Mouse (Mus musculus): ENCODE results near the gene Map1s. TPM values are rescaled to one million over a fixed set of nuclear protein-coding genes. Genes with fewer than 3 reads are reported as not detected.

Gene Map1s
- 62.2 and 62.3 TPM in 2 replicates for polyA plus RNA-seq (2012; rRNA removed)

- H3K4me3 ChIP-seq (ENCODE audit: insufficient read depth, low read length) = peak within 1 kb of the TSS; percentile 65
- peak within 1 kb of the TSS; percentile 71 for H3K27ac ChIP-seq (ENCODE audit: insufficient read depth, low read length)
- peaks cover 3% of the 10 kb centered on the region; the same call in 1 of the 2 replicates for H3K4me1 ChIP-seq (ENCODE audit: control insufficient read depth, insufficient read depth, low read length)
- TF ChIP-seq POLR2A (IDR thresholded peaks at IDR 0.05; ENCODE audit: extremely low read depth, insufficient read depth, low read length) = peak; percentile 68; the same call in 1 of the 2 replicates
- no peak for TF ChIP-seq CTCF (IDR thresholded peaks at IDR 0.05; ENCODE audit: extremely low read depth, insufficient read depth, low read length)
These were observed at the start of gene Map1s for GRCm38 (mm10) chr8:70905831-70906736. TSS of gene Map1s (plus strand) at chr8:70905932.

DNA sequence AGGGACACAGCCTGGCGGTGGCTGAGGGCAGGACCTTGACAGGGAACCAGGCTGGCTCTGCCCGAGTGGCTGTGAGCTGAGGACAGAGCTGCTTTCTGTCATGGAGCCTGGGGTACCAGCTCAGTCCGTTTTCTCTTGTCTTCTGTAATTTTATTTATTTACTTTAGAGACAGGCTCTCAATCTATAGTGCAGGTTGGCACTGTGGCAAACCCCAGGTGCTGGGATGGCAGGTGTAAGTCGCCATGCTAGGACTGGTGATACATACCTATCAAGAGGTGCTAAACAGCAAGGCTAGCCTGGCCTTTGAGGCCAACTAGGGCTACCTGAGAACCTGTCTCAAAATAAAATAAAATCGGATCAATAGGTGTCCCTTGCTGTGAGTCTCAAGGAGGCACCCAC, 49.7 kb upstream of the Map1s start:
- no peak overlapping the region for H3K27ac ChIP-seq (ENCODE audit: insufficient read depth, low read length)
- H3K4me1 ChIP-seq (ENCODE audit: control insufficient read depth, insufficient read depth, low read length) = peaks cover 2% of the 10 kb centered on the region; the same call in 1 of the 2 replicates
- no peak for TF ChIP-seq CTCF (IDR thresholded peaks at IDR 0.05; ENCODE audit: extremely low read depth, insufficient read depth, low read length)
- no peak for TF ChIP-seq POLR2A (IDR thresholded peaks at IDR 0.05; ENCODE audit: extremely low read depth, insufficient read depth, low read length)
- peak overlapping the region; percentile 58 for H3K4me3 ChIP-seq (ENCODE audit: insufficient read depth, low read length)

- Histone ChIP-seq H3K27ac (ENCODE audit: insufficient read depth, low read length) (no peak overlapping the region), H3K4me1 (ENCODE audit: control insufficient read depth, insufficient read depth, low read length) (peaks cover 2% of the 10 kb centered on the region; the same call in 1 of the 2 replicates), H3K4me3 (ENCODE audit: insufficient read depth, low read length) (peak overlapping the region; percentile 58)
- 0 out of 2 replicates have a peak, but pooled peaks have one; percentile 29 for TF ChIP-seq POLR2A (IDR thresholded peaks at IDR 0.05; ENCODE audit: extremely low read depth, insufficient read depth, low read length)
- no peak for TF ChIP-seq CTCF (IDR thresholded peaks at IDR 0.05; ENCODE audit: extremely low read depth, insufficient read depth, low read length)
These were observed 49.1 kb upstream of the Map1s start for GRCm38 (mm10) chr8:70856541-70857197.

- TF ChIP-seq POLR2A (IDR thresholded peaks at IDR 0.05; ENCODE audit: extremely low read depth, insufficient read depth, low read length) = no peak
- no peak for TF ChIP-seq CTCF (IDR thresholded peaks at IDR 0.05; ENCODE audit: extremely low read depth, insufficient read depth, low read length)
- H3K4me3 ChIP-seq (ENCODE audit: insufficient read depth, low read length) = no peak overlapping the region; the same call in 1 of the 2 replicates
- no peak overlapping the region for H3K27ac ChIP-seq (ENCODE audit: insufficient read depth, low read length)
- peaks cover 2% of the 10 kb centered on the region; the same call in 1 of the 2 replicates for H3K4me1 ChIP-seq (ENCODE audit: control insufficient read depth, insufficient read depth, low read length)
These were observed 48.2 kb upstream of the Map1s start for GRCm38 (mm10) chr8:70857516-70857915.

- Histone ChIP-seq H3K27ac (ENCODE audit: insufficient read depth, low read length) (no peak within 1 kb of the TSS; the same call in 1 of the 2 replicates), H3K4me1 (ENCODE audit: control insufficient read depth, insufficient read depth, low read length) (no peaks in the 10 kb centered on the region; the same call in 1 of the 2 replicates), H3K4me3 (ENCODE audit: insufficient read depth, low read length) (peak within 1 kb of the TSS; percentile 31)
- TF ChIP-seq POLR2A (IDR thresholded peaks at IDR 0.05; ENCODE audit: extremely low read depth, insufficient read depth, low read length) (no peak), CTCF (IDR thresholded peaks at IDR 0.05; ENCODE audit: extremely low read depth, insufficient read depth, low read length) (no peak)
These were observed 42.7 kb upstream of the Map1s start, which contains the start of gene Kcnn1 for GRCm38 (mm10) chr8:70862824-70863641. TSS of gene Kcnn1 (minus strand) at chr8:70863258.

DNA sequence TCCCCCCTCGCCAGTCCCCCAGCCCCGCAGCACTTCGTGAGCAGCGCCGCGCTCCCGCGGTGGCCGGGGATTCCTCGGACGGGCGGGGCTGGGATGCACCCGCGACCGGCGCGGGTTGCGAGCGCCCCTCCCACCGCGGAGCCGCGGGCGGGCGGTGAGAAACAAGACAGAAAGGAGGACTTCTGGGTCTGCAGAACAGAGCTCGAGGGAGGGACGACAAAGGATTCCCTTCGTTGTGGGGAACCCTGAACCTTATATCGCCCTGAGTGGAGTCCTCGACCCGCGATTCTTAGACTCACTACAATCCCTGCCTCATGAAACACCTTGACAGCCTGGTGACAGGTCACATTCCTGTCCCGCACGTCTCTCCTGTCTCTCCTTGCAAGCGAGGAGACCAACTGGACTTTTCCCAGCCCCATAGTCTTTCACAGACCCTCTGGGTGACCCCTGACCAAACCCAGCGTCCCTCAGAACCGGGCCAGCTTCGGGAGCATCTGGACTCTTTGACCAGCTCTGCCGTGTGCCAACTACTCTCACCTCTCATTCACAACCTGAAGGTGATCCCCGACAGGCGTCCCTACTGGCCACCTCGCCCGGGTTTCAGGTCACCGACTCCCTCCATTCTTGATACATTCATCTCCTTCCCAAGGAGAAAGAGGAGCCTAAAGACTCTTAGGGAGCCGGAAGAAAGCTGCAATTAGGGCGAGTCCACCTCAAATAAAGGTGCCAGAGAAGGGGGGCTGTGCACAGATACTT, 41.6 kb upstream of the Map1s start:
- no peak overlapping the region for H3K27ac ChIP-seq (ENCODE audit: insufficient read depth, low read length)
- TF ChIP-seq CTCF (IDR thresholded peaks at IDR 0.05; ENCODE audit: extremely low read depth, insufficient read depth, low read length) (no peak), POLR2A (IDR thresholded peaks at IDR 0.05; ENCODE audit: extremely low read depth, insufficient read depth, low read length) (no peak)
- no peak overlapping the region; the same call in 1 of the 2 replicates for H3K4me3 ChIP-seq (ENCODE audit: insufficient read depth, low read length)
- H3K4me1 ChIP-seq (ENCODE audit: control insufficient read depth, insufficient read depth, low read length) = no peaks in the 10 kb centered on the region; the same call in 1 of the 2 replicates

- Histone ChIP-seq H3K4me1 (ENCODE audit: control insufficient read depth, insufficient read depth, low read length) (no peaks in the 10 kb centered on the region; the same call in 1 of the 2 replicates), H3K27ac (ENCODE audit: insufficient read depth, low read length) (no peak overlapping the region), H3K4me3 (ENCODE audit: insufficient read depth, low read length) (peak overlapping the region; percentile 43)
- TF ChIP-seq POLR2A (IDR thresholded peaks at IDR 0.05; ENCODE audit: extremely low read depth, insufficient read depth, low read length) (no peak), CTCF (IDR thresholded peaks at IDR 0.05; ENCODE audit: extremely low read depth, insufficient read depth, low read length) (no peak)
These were observed 41.0 kb upstream of the Map1s start for GRCm38 (mm10) chr8:70864712-70865221.

DNA sequence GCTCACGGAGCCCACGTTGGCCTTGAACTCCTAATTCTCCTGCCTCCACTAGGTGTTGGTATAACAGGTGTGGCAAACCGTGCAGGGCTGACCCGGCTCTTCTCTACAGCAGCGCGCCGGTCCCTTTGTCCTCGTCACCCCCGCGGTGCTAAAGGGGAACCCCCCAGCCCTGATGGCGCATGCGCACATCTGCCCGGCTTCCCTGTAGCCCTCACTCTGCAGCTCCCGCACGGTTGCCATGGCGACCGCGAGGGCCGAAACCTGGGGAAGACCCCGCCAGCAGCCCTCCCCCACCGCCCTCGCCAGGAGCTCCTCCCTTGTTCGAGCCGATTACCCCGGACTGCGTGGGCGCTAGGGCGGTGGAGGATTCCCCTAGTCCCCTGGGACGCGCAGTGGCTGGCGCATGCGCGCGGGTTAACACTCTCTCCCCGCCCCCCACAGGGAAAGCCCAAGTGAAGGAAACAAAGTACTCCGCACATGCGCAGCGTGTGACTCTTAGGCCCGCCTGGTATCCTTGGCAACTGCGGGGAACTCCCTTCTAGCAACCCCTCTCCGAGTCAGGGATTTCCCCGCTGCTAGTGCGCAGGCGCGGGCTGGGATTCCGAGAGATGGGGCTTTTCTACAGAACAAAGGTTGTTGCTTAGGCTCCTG, 40.3 kb upstream of the Map1s start:
- Histone ChIP-seq H3K27ac (ENCODE audit: insufficient read depth, low read length) (no peak overlapping the region), H3K4me1 (ENCODE audit: control insufficient read depth, insufficient read depth, low read length) (no peaks in the 10 kb centered on the region; the same call in 1 of the 2 replicates), H3K4me3 (ENCODE audit: insufficient read depth, low read length) (peak overlapping the region; percentile 43)
- no peak for TF ChIP-seq CTCF (IDR thresholded peaks at IDR 0.05; ENCODE audit: extremely low read depth, insufficient read depth, low read length)
- peak; percentile 41; the same call in 1 of the 2 replicates for TF ChIP-seq POLR2A (IDR thresholded peaks at IDR 0.05; ENCODE audit: extremely low read depth, insufficient read depth, low read length)

Measured in cortical plate, adult 2 months (tissue).